Comparison of ENCODE assay signal across 8 mouse cellular contexts in genomic region chr1:164454747-164455400, GRCm38 (mm10). TPM values are rescaled to one million over a fixed set of nuclear protein-coding genes. Genes with fewer than 3 reads are reported as not detected.
DNase-seq lines count a peak whose midpoint lies in the region; ATAC-seq and TF ChIP-seq lines count a peak whose summit lies in the region.

No protein-coding gene starts in this region.

- H3K9ac ChIP-seq in embryonic facial prominence, embryonic 12.5 days, result no peak overlapping the region
- H3K9ac ChIP-seq in lung, embryonic 15.5 days, result no peak overlapping the region

- H3K27me3 ChIP-seq in embryonic facial prominence, embryonic 12.5 days, result peaks cover 40% of the 10 kb centered on the region
- peaks cover 50% of the 10 kb centered on the region for H3K27me3 ChIP-seq in lung, embryonic 15.5 days

- H3K9me3 ChIP-seq in embryonic facial prominence, embryonic 12.5 days, result no peaks in the 10 kb centered on the region
- H3K9me3 ChIP-seq in lung, embryonic 15.5 days, result no peaks in the 10 kb centered on the region

- H3K27ac ChIP-seq in embryonic facial prominence, embryonic 12.5 days, result no peak overlapping the region
- peak overlapping the region; percentile 100 for H3K27ac ChIP-seq in layer of hippocampus, adult 2 months
- peak overlapping the region; percentile 13; the same call in 1 of the 2 replicates for H3K27ac ChIP-seq in lung, embryonic 15.5 days

- H3K4me1 ChIP-seq in embryonic facial prominence, embryonic 12.5 days, result peaks cover 17% of the 10 kb centered on the region
- peaks cover 6% of the 10 kb centered on the region for H3K4me1 ChIP-seq in lung, embryonic 15.5 days

- intact Hi-C loops in heart, postnatal 36 days (cut with DNase I), result loop anchor here (5.0 to 10.0 kb wide), 3 partner anchors 88 to 670 kb away; no protein-coding TSS in a partner anchor

- 0 out of 2 replicates have a peak overlapping the region, but pooled peaks have one; percentile 4 for H3K4me3 ChIP-seq in embryonic facial prominence, embryonic 12.5 days
- H3K4me3 ChIP-seq in layer of hippocampus, adult 2 months, result peak overlapping the region; percentile 94
- H3K4me3 ChIP-seq in lung, embryonic 15.5 days, result peak overlapping the region; percentile 20

- 35% methylated on average over 14 of the region's 14 CpGs for WGBS in embryonic facial prominence, embryonic 12.5 days
- 27% methylated on average over 14 of the region's 14 CpGs for WGBS in lung, embryonic 15.5 days

- ATAC-seq in embryonic facial prominence, embryonic 12.5 days (ENCODE audit: insufficient number of reproducible peaks, insufficient read depth, low FRiP score, low TSS enrichment), result no peak
- ATAC-seq in lung, embryonic 15.5 days (ENCODE audit: borderline replicate concordance, extremely low read depth, low FRiP score, low TSS enrichment), result no peak
- no peak for ATAC-seq in monocyte, adult 5-6 weeks (replicated peaks; ENCODE audit: insufficient number of reproducible peaks, low FRiP score, low TSS enrichment, poor library complexity, severe bottlenecking)

- peak; percentile 75 for DNase-seq in layer of hippocampus, adult 11-12 months (ENCODE audit: low spot score)
- no peak for DNase-seq in layer of hippocampus, adult 9-10 months (ENCODE audit: low spot score)
- DNase-seq in heart, postnatal 36 days, result peak; percentile 30 to 37
- DNase-seq in layer of hippocampus, adult 2 months (ENCODE audit: low spot score in 2 of 2), result peak; percentile 74 to 80
- peak; percentile 67 for DNase-seq in right cerebral cortex, postnatal 14 days

- H3K4me2 ChIP-seq in embryonic facial prominence, embryonic 12.5 days (replicated peaks), result peak overlapping the region; percentile 35
- peak overlapping the region; percentile 38 for H3K4me2 ChIP-seq in lung, embryonic 15.5 days

- no peak for TF ChIP-seq CTCF in layer of hippocampus, adult 2 months (conservative IDR thresholded peaks at IDR 0.05)

- no peaks in the 10 kb centered on the region for H3K36me3 ChIP-seq in embryonic facial prominence, embryonic 12.5 days
- no peaks in the 10 kb centered on the region; the same call in 1 of the 2 replicates for H3K36me3 ChIP-seq in lung, embryonic 15.5 days

RNA-seq across cellular contexts. Expression of gene Atp1b1, which starts 3.3 kb away (rescaled TPM):
- polyA plus RNA-seq in embryonic facial prominence, embryonic 12.5 days (2016; fragmentation: Nextera tagmentation; extraction: Ambion mirVana), result 10.4 and 12.6 TPM in 2 replicates
- 100 to 1,000 TPM; 382 to 399 TPM for total RNA-seq in heart, postnatal 36 days (2021)
- total RNA-seq in layer of hippocampus, adult 2 months (2021), result 1,000 to 10,000 TPM; 1,930 to 2,057 TPM
- 81.1 and 98.2 TPM in 2 replicates for polyA plus RNA-seq in lung, embryonic 15.5 days (2015; fragmentation: Nextera tagmentation; extraction: Ambion mirVana)
- 47.2 to 111 TPM (median 70.4 TPM) in 3 replicates for total RNA-seq in monocyte, adult 5-6 weeks (2017)

Comparison
In these comparisons a context has a peak if more than half of its experiments do, and no peak if none do; other contexts are left out.
1. H3K4me3 ChIP-seq: peak in every context shown above with its lines; median percentile 94 in layer of hippocampus, adult 2 months; 20 in lung, embryonic 15.5 days; 4 in embryonic facial prominence, embryonic 12.5 days.
2. RNA of gene Atp1b1, which starts 3.3 kb away (total RNA-seq): 1,930 to 2,057 TPM in layer of hippocampus, adult 2 months; 382 to 399 TPM in heart, postnatal 36 days and 47.2 to 111 TPM in monocyte, adult 5-6 weeks; every median in the first group is over 4 times any median in the second.